Mouse (Mus musculus) testis, postnatal 10 days (tissue): ENCODE measurements at regions not wholly inside any gene's neighbourhood (a gene's known extent, or its start where the extent isn't known, plus 50 kb on each side); places are given as distances from the start of the nearest gene placed in this dataset.

Experiments used
- DNase-seq: peaks from one replicate; pipeline ENCODE4 v3.0.0; 2021; ENCODE audit warnings: low spot score

GRCm38 (mm10) chrX:47330969-47331368, 561.8 kb downstream of the Smarca1 start:
- DNase-seq, result no peak

GRCm38 (mm10) chrX:47328817-47329216, 564.0 kb downstream of the Smarca1 start:
- no peak for DNase-seq

- no peak for DNase-seq
These were observed 577.0 kb downstream of the Smarca1 start for GRCm38 (mm10) chrX:47315810-47316209.

DNA sequence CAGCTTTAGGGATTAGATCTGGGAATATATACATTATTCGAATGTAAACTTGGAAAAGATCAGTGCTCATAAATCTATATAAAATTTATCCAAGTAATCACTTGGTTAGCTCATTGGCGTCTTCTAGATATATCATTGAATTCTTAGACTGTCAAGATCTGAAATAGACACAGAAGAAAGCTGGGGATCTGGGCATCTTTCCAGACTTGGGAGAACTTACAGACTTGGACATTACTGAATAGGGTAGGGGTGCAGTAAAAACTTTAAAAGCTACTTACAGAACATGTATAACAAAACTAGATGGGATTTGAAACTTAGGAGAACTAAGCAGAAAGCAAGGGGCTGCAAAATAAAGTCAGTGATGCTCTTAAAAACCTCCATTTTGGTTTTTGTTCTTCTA, 585.6 kb downstream of the Smarca1 start:
- no peak for DNase-seq

- no peak for DNase-seq
These were observed 589.2 kb downstream of the Smarca1 start for GRCm38 (mm10) chrX:47303547-47303946.

- DNase-seq, result peak; percentile 37
These were observed 600.1 kb downstream of the Smarca1 start for GRCm38 (mm10) chrX:47292548-47293147.
